Mouse (Mus musculus) lung, embryonic 16.5 days (tissue): ENCODE measurements around the gene Babam2. TPM values are rescaled to one million over a fixed set of nuclear protein-coding genes. Genes with fewer than 3 reads are reported as not detected.

Experiments
- ATAC-seq: fragments of 200-750 bp; cut with Nextera tagmentation; 2 replicates; pipeline ENCODE4 v1.8.0; 2017; ENCODE audit warnings: low read depth, mild to moderate bottlenecking, moderate library complexity
- H3K27ac ChIP-seq: fragments of 300-500 bp; sonication (generic); 2 replicates; pipeline ENCODE4 v1.5.1; 2014; ENCODE audit warnings: mild to moderate bottlenecking, control low read depth, low read length
- H3K27me3 ChIP-seq: fragments of 300-500 bp; sonication (generic); 2 replicates; pipeline ENCODE4 v1.6.1; 2014; ENCODE audit warnings: low read depth, low read length, mixed read lengths; ENCODE audit not compliant: control insufficient read depth, insufficient read depth
- H3K36me3 ChIP-seq: fragments of 300-500 bp; sonication (generic); 2 replicates; pipeline ENCODE4 v1.6.1; 2014; ENCODE audit warnings: low read length; ENCODE audit not compliant: control insufficient read depth, insufficient read depth
- H3K4me1 ChIP-seq: fragments of 300-500 bp; sonication (generic); replicated peaks from 2 replicates; pipeline ENCODE4 v1.6.1; 2014; ENCODE audit warnings: low read length, mixed read lengths; ENCODE audit not compliant: control insufficient read depth, insufficient read depth
- H3K4me2 ChIP-seq: fragments of 300-500 bp; sonication (generic); 2 replicates; pipeline ENCODE4 v1.6.1; 2014; ENCODE audit warnings: low read depth, low read length, control low read depth
- H3K4me3 ChIP-seq: fragments of 300-500 bp; sonication (generic); 2 replicates; pipeline ENCODE4 v1.5.1; 2014; ENCODE audit warnings: mild to moderate bottlenecking, low read length, control low read depth
- H3K9ac ChIP-seq: fragments of 300-500 bp; sonication (generic); 2 replicates; pipeline ENCODE4 v1.6.1; 2014; ENCODE audit warnings: low read length, control low read depth
- H3K9me3 ChIP-seq: fragments of 300-500 bp; sonication (generic); 2 replicates; pipeline ENCODE4 v1.6.1; 2016; ENCODE audit warnings: low read length; ENCODE audit not compliant: control insufficient read depth
- WGBS: fragments of 180-500 bp; shearing (Covaris S2); extraction: QIAGEN DNeasy Blood & Tissue Kit; methylation state at CpG from one replicate; pipeline ENCODE4 v1.1.7; 2014; 5-methylcytosine and 5-hydroxymethylcytosine counted together
- polyA plus RNA-seq: library from polyadenylated mRNA; unstranded; fragments of >200 nt; fragmentation: Nextera tagmentation; extraction: Ambion mirVana; gene quantifications from 2 replicates; pipeline ENCODE4 v1.2.1, GENCODE M21; 2015

The Babam2 gene
- polyA plus RNA-seq, 1 experiment from 2014 or later = 51.9 TPM

- WGBS = 63% methylated on average over 1 of the region's 1 CpGs
- H3K9me3 ChIP-seq = no peaks in the 10 kb centered on the region
- no peak overlapping the region for H3K4me2 ChIP-seq
- peaks cover 18% of the 10 kb centered on the region for H3K4me1 ChIP-seq
- H3K27me3 ChIP-seq = no peaks in the 10 kb centered on the region
- peak; percentile 67; the same call in 1 of the 2 replicates for ATAC-seq
- no peak overlapping the region for H3K9ac ChIP-seq
- peak overlapping the region; percentile 71 for H3K27ac ChIP-seq
- H3K36me3 ChIP-seq = no peaks in the 10 kb centered on the region
- H3K4me3 ChIP-seq = no peak overlapping the region
Measured at GRCm38 (mm10) chr5:31931637-31932036, 234.2 kb downstream of the Babam2 start.

GRCm38 (mm10) chr5:31933296-31933695 is 235.8 kb downstream of the Babam2 start:
- no peak overlapping the region for H3K4me2 ChIP-seq
- no peak overlapping the region for H3K9ac ChIP-seq
- H3K27ac ChIP-seq = no peak overlapping the region
- peaks cover 18% of the 10 kb centered on the region for H3K4me1 ChIP-seq
- WGBS = 85% methylated on average over 6 of the region's 6 CpGs
- ATAC-seq = no peak
- no peaks in the 10 kb centered on the region for H3K36me3 ChIP-seq
- no peaks in the 10 kb centered on the region for H3K27me3 ChIP-seq
- H3K4me3 ChIP-seq = no peak overlapping the region
- no peaks in the 10 kb centered on the region for H3K9me3 ChIP-seq

- Histone ChIP-seq H3K9me3 (no peaks in the 10 kb centered on the region), H3K27ac (no peak overlapping the region), H3K27me3 (no peaks in the 10 kb centered on the region), H3K4me1 (peaks cover 18% of the 10 kb centered on the region), H3K36me3 (no peaks in the 10 kb centered on the region), H3K9ac (no peak overlapping the region), H3K4me3 (no peak overlapping the region), H3K4me2 (no peak overlapping the region)
- ATAC-seq = no peak
- 65% methylated on average over 3 of the region's 3 CpGs for WGBS
Measured at GRCm38 (mm10) chr5:31934397-31934796, 236.9 kb downstream of the Babam2 start.

GRCm38 (mm10) chr5:31935936-31936335 is 238.5 kb downstream of the Babam2 start:
- no peak for ATAC-seq
- Histone ChIP-seq H3K9me3 (no peaks in the 10 kb centered on the region), H3K36me3 (no peaks in the 10 kb centered on the region), H3K27ac (no peak overlapping the region), H3K4me2 (no peak overlapping the region), H3K4me1 (peaks cover 10% of the 10 kb centered on the region; the same call in 1 of the 2 replicates), H3K9ac (no peak overlapping the region), H3K27me3 (no peaks in the 10 kb centered on the region), H3K4me3 (no peak overlapping the region)
- WGBS = 83% methylated on average over 3 of the region's 3 CpGs

GRCm38 (mm10) chr5:31936523-31936922 is 239.0 kb downstream of the Babam2 start:
- Histone ChIP-seq H3K4me3 (no peak overlapping the region), H3K36me3 (no peaks in the 10 kb centered on the region), H3K27ac (no peak overlapping the region), H3K4me2 (no peak overlapping the region), H3K4me1 (peaks cover 5% of the 10 kb centered on the region; the same call in 1 of the 2 replicates), H3K27me3 (no peaks in the 10 kb centered on the region), H3K9ac (no peak overlapping the region), H3K9me3 (no peaks in the 10 kb centered on the region)
- WGBS = 68% methylated on average over 3 of the region's 3 CpGs
- no peak for ATAC-seq

- H3K27ac ChIP-seq = no peak overlapping the region
- H3K9ac ChIP-seq = no peak overlapping the region
- H3K4me2 ChIP-seq = no peak overlapping the region
- H3K4me1 ChIP-seq = no peaks in the 10 kb centered on the region
- no peaks in the 10 kb centered on the region for H3K9me3 ChIP-seq
- no peaks in the 10 kb centered on the region for H3K36me3 ChIP-seq
- ATAC-seq = no peak
- H3K27me3 ChIP-seq = no peaks in the 10 kb centered on the region
- H3K4me3 ChIP-seq = no peak overlapping the region
- 77% methylated on average over 8 of the region's 8 CpGs for WGBS
Measured at GRCm38 (mm10) chr5:31940876-31941275, 243.4 kb downstream of the Babam2 start.

- Histone ChIP-seq H3K4me2 (no peak overlapping the region), H3K36me3 (no peaks in the 10 kb centered on the region), H3K4me1 (no peaks in the 10 kb centered on the region), H3K9me3 (no peaks in the 10 kb centered on the region), H3K27ac (no peak overlapping the region), H3K27me3 (no peaks in the 10 kb centered on the region), H3K4me3 (no peak overlapping the region), H3K9ac (no peak overlapping the region)
- ATAC-seq = no peak
- WGBS = 36% methylated on average over 4 of the region's 4 CpGs
Measured at GRCm38 (mm10) chr5:31947185-31947584, 249.7 kb downstream of the Babam2 start.

- no peak overlapping the region for H3K4me2 ChIP-seq
- no peak overlapping the region for H3K27ac ChIP-seq
- no peak overlapping the region for H3K4me3 ChIP-seq
- ATAC-seq = no peak
- H3K4me1 ChIP-seq = no peaks in the 10 kb centered on the region
- H3K36me3 ChIP-seq = no peaks in the 10 kb centered on the region
- H3K9ac ChIP-seq = no peak overlapping the region
- 68% methylated on average over 8 of the region's 8 CpGs for WGBS
- no peaks in the 10 kb centered on the region for H3K27me3 ChIP-seq
- no peaks in the 10 kb centered on the region for H3K9me3 ChIP-seq
Measured at GRCm38 (mm10) chr5:31949389-31949788, 251.9 kb downstream of the Babam2 start.

- ATAC-seq = no peak
Measured at GRCm38 (mm10) chr5:31950532-31950931, 253.0 kb downstream of the Babam2 start.

GRCm38 (mm10) chr5:31955184-31955583 is 257.7 kb downstream of the Babam2 start:
- H3K4me1 ChIP-seq = no peaks in the 10 kb centered on the region
- H3K4me3 ChIP-seq = no peak overlapping the region
- H3K27me3 ChIP-seq = no peaks in the 10 kb centered on the region
- no peak overlapping the region for H3K4me2 ChIP-seq
- no peak overlapping the region for H3K9ac ChIP-seq
- no peak overlapping the region for H3K27ac ChIP-seq
- H3K36me3 ChIP-seq = no peaks in the 10 kb centered on the region
- 76% methylated on average over 3 of the region's 3 CpGs for WGBS
- H3K9me3 ChIP-seq = no peaks in the 10 kb centered on the region
- no peak for ATAC-seq

More at GRCm38 (mm10) chr5:31950532-31950931, 253.0 kb downstream of the Babam2 start:
- no peak overlapping the region for H3K4me2 ChIP-seq
- no peaks in the 10 kb centered on the region for H3K36me3 ChIP-seq
- H3K4me1 ChIP-seq = no peaks in the 10 kb centered on the region
- WGBS = 86% methylated on average over 4 of the region's 4 CpGs
- H3K27me3 ChIP-seq = no peaks in the 10 kb centered on the region
- H3K27ac ChIP-seq = no peak overlapping the region
- no peak overlapping the region for H3K9ac ChIP-seq
- no peaks in the 10 kb centered on the region for H3K9me3 ChIP-seq
- H3K4me3 ChIP-seq = no peak overlapping the region
